Mouse (Mus musculus) common myeloid progenitor, adult 5-6 weeks (primary cell): ENCODE data around the gene Cbfb. TPM values are rescaled to one million over a fixed set of nuclear protein-coding genes. Genes with fewer than 3 reads are reported as not detected.

Experiments
- ATAC-seq: replicated peaks from 2 replicates; pipeline ENCODE4 v1.8.0; 2016; ENCODE audit warnings: low read depth, mild to moderate bottlenecking, moderate TSS enrichment, inconsistent platforms; ENCODE audit not compliant: poor library complexity, severe bottlenecking
- total RNA-seq: library from RNA; stranded (forward); fragments of 200-1000, 187-1606 nt; gene quantifications from 2 replicates; pipeline ENCODE4 v1.2.3, GENCODE M21; 2017

Cbfb gene
- total RNA-seq, 1 experiment from 2014 or later: 164 TPM

- ATAC-seq: peak; percentile 62
These were observed 93.8 kb downstream of the Cbfb start, which contains the start of the genes Tradd and Fbxl8 for GRCm38 (mm10) chr8:105264024-105264982. TSS of gene Tradd (minus strand) at chr8:105264609. TSS of gene Fbxl8 (plus strand) at chr8:105264648.

GRCm38 (mm10) chr8:105265128-105265527 lies 94.7 kb downstream of the Cbfb start:
- peak; percentile 55 for ATAC-seq

- no peak for ATAC-seq
These were observed 96.3 kb downstream of the Cbfb start for GRCm38 (mm10) chr8:105266775-105267174.

Other genes starting within 250 kb of the Cbfb start
- not detected in 2 replicates for gene Ces2e, start 244.4 kb upstream of the Cbfb start, total RNA-seq
- not detected in 2 replicates for gene Ces2f, start 223.3 kb upstream of the Cbfb start, total RNA-seq
- gene Ces2g, start 209.0 kb upstream of the Cbfb start, total RNA-seq: 46.6 and 51.8 TPM in 2 replicates
- not detected in 2 replicates for gene Ces2h, start 169.8 kb upstream of the Cbfb start, total RNA-seq
- gene Ces3a, start 122.1 kb upstream of the Cbfb start, total RNA-seq: not detected in 2 replicates
- not detected in 2 replicates for gene Ces3b, start 86.9 kb upstream of the Cbfb start, total RNA-seq
- not detected in 2 replicates for gene Ces4a, start 38.9 kb upstream of the Cbfb start, total RNA-seq
- 15.8 and 18.0 TPM in 2 replicates for gene D230025D16Rik, start 54.5 kb downstream of the Cbfb start, total RNA-seq
- gene B3gnt9, start 84.5 kb downstream of the Cbfb start, total RNA-seq: 0.18 TPM in 1 of 2 replicates, not detected in the other
- 14.2 and 19.1 TPM in 2 replicates for gene Tradd, start 93.9 kb downstream of the Cbfb start, total RNA-seq
- 5.2 and 5.6 TPM in 2 replicates for gene Fbxl8, start 94.0 kb downstream of the Cbfb start, total RNA-seq
- not detected in 2 replicates for gene Hsf4, start 99.1 kb downstream of the Cbfb start, total RNA-seq
- gene Nol3, start 105.5 kb downstream of the Cbfb start, total RNA-seq: 0.05 TPM in 1 of 2 replicates, not detected in the other
- gene 4931428F04Rik, start 119.2 kb downstream of the Cbfb start, total RNA-seq: 2.9 and 6.7 TPM in 2 replicates
- gene Exoc3l, start 125.4 kb downstream of the Cbfb start, total RNA-seq: 2.3 and 2.6 TPM in 2 replicates
- gene E2f4, start 127.0 kb downstream of the Cbfb start, total RNA-seq: 52.6 and 69.5 TPM in 2 replicates
- gene Elmo3, start 134.9 kb downstream of the Cbfb start, total RNA-seq: 2.1 and 5.1 TPM in 2 replicates
- gene Lrrc29, start 155.6 kb downstream of the Cbfb start, total RNA-seq: 1.2 and 4.0 TPM in 2 replicates
- 21.7 and 28.4 TPM in 2 replicates for gene Tmem208, start 155.7 kb downstream of the Cbfb start, total RNA-seq
- gene Fhod1, start 177.3 kb downstream of the Cbfb start, total RNA-seq: 4.2 and 7.3 TPM in 2 replicates
- gene Slc9a5, start 178.2 kb downstream of the Cbfb start, total RNA-seq: 0.10 and 0.46 TPM in 2 replicates
- not detected in 2 replicates for gene Plekhg4, start 202.6 kb downstream of the Cbfb start, total RNA-seq
- not detected in 2 replicates for gene Kctd19, start 242.8 kb downstream of the Cbfb start, total RNA-seq
- gene Lrrc36, start 242.9 kb downstream of the Cbfb start, total RNA-seq: 0.69 and 1.5 TPM in 2 replicates